Mouse (Mus musculus) limb, embryonic 11.5 days (tissue): ENCODE data around the gene Cubn. TPM values are rescaled to one million over a fixed set of nuclear protein-coding genes. Genes with fewer than 3 reads are reported as not detected.

ENCODE experiments used
- ATAC-seq: fragments of 200-750 bp; cut with Nextera tagmentation; 2 replicates; pipeline ENCODE4 v1.8.0; 2017; ENCODE audit warnings: low read depth; ENCODE audit not compliant: insufficient number of reproducible peaks, low FRiP score, low TSS enrichment
- DNase-seq: peaks from one replicate; pipeline ENCODE4 v3.0.0-alpha.2; 2015; ENCODE audit warnings: low spot score
- H3K27ac ChIP-seq: fragments of 300-500 bp; sonication (generic); replicated peaks from 2 replicates; pipeline ENCODE4 v1.5.1; 2014; ENCODE audit warnings: low read depth, mild to moderate bottlenecking, low read length
- H3K27me3 ChIP-seq: fragments of 300-500 bp; sonication (generic); 2 replicates; pipeline ENCODE4 v1.6.1; 2014; ENCODE audit warnings: mild to moderate bottlenecking, low read length, mixed read lengths; ENCODE audit not compliant: control insufficient read depth, insufficient read depth
- H3K36me3 ChIP-seq: fragments of 300-500 bp; sonication (generic); 2 replicates; pipeline ENCODE4 v1.6.1; 2014; ENCODE audit warnings: mild to moderate bottlenecking, low read length, moderate library complexity, mixed read lengths; ENCODE audit not compliant: control insufficient read depth, insufficient read depth
- H3K4me1 ChIP-seq: fragments of 300-500 bp; sonication (generic); 2 replicates; pipeline ENCODE4 v1.6.1; 2014; ENCODE audit warnings: low read length, mixed read lengths; ENCODE audit not compliant: control insufficient read depth, insufficient read depth
- H3K4me2 ChIP-seq: fragments of 300-500 bp; sonication (generic); 2 replicates; pipeline ENCODE4 v1.6.1; 2014; ENCODE audit warnings: low read depth, mild to moderate bottlenecking, moderate library complexity; ENCODE audit not compliant: severe bottlenecking
- H3K4me3 ChIP-seq: fragments of 300-500 bp; sonication (generic); 2 replicates; pipeline ENCODE4 v1.5.1; 2014; ENCODE audit warnings: low read depth, low read length
- H3K9ac ChIP-seq: fragments of 300-500 bp; sonication (generic); 2 replicates; pipeline ENCODE4 v1.6.1; 2014; ENCODE audit warnings: mild to moderate bottlenecking, low read length
- H3K9me3 ChIP-seq: fragments of 300-500 bp; sonication (generic); 2 replicates; pipeline ENCODE4 v1.6.1; 2016; ENCODE audit warnings: low read length; ENCODE audit not compliant: control insufficient read depth
- WGBS: fragments of 180-500 bp; shearing (Covaris S2); extraction: QIAGEN DNeasy Blood & Tissue Kit; methylation state at CpG from one replicate; pipeline ENCODE4 v1.1.7; 2014; 5-methylcytosine and 5-hydroxymethylcytosine counted together
- polyA plus RNA-seq: library from polyadenylated mRNA; unstranded; fragments of >200 nt; fragmentation: Nextera tagmentation; extraction: Ambion mirVana; gene quantifications from 2 replicates; pipeline ENCODE4 v1.2.1, GENCODE M21; 2014

The Cubn gene
- 0.03 and 0.06 TPM in 2 replicates for polyA plus RNA-seq

- no peak within 1 kb of the TSS for H3K27ac ChIP-seq
- no peak within 1 kb of the TSS for H3K9ac ChIP-seq
- no peak for ATAC-seq
- no peaks in the 10 kb centered on the region for H3K27me3 ChIP-seq
- WGBS: 56% methylated on average over 8 of the region's 8 CpGs
- no peaks in the 10 kb centered on the region for H3K4me1 ChIP-seq
- no peak within 1 kb of the TSS for H3K4me2 ChIP-seq
- DNase-seq: no peak
- no peaks in the 10 kb centered on the region for H3K9me3 ChIP-seq
- H3K4me3 ChIP-seq: no peak within 1 kb of the TSS
- no peaks in the 10 kb centered on the region for H3K36me3 ChIP-seq
These were observed at the start of gene Cubn for GRCm38 (mm10) chr2:13491734-13492133. Cubn (minus strand) TSS chr2:13491813.

- Histone ChIP-seq H3K9me3 (no peaks in the 10 kb centered on the region), H3K4me2 (no peak overlapping the region), H3K4me1 (no peaks in the 10 kb centered on the region; the same call in 1 of the 2 replicates), H3K36me3 (no peaks in the 10 kb centered on the region), H3K27me3 (no peaks in the 10 kb centered on the region), H3K4me3 (no peak overlapping the region), H3K9ac (no peak overlapping the region), H3K27ac (no peak overlapping the region)
- 95% methylated on average over 1 of the region's 1 CpGs for WGBS
- no peak for ATAC-seq
- DNase-seq: no peak
These were observed 48.2 kb upstream of the Cubn start for GRCm38 (mm10) chr2:13539860-13540259.

GRCm38 (mm10) chr2:13538704-13539377 lies 47.2 kb upstream of the Cubn start:
- DNase-seq (no peak), ATAC-seq (no peak)
- H3K4me2 ChIP-seq: no peak overlapping the region
- H3K9me3 ChIP-seq: no peaks in the 10 kb centered on the region
- H3K27me3 ChIP-seq: no peaks in the 10 kb centered on the region
- WGBS: 80% methylated on average over 6 of the region's 6 CpGs
- no peaks in the 10 kb centered on the region for H3K36me3 ChIP-seq
- H3K4me3 ChIP-seq: no peak overlapping the region
- H3K9ac ChIP-seq: no peak overlapping the region
- H3K4me1 ChIP-seq: no peaks in the 10 kb centered on the region
- H3K27ac ChIP-seq: no peak overlapping the region

DNA sequence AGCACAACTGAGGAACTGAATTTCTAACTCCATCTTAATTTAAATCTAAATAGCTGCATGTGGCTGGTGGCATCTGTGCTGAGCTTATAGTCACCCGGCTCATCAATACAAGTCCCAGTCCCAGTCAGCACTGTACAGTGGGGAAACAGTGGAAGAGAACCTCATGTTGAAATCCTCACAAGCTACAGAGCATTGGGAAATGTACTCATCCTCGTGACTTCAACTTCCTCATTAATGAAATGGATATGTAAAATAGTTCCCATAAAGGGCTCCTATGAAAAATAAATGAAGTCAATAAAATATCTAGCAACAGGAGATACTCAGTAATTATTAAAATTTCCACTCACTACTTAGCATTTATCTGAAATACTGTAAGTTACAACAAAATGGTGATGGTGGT lies 46.6 kb upstream of the Cubn start:
- WGBS: 89% methylated on average over 2 of the region's 2 CpGs
- H3K4me2 ChIP-seq: no peak overlapping the region
- no peak for DNase-seq
- H3K27ac ChIP-seq: no peak overlapping the region
- no peak for ATAC-seq
- no peaks in the 10 kb centered on the region for H3K27me3 ChIP-seq
- H3K9ac ChIP-seq: no peak overlapping the region
- H3K4me1 ChIP-seq: no peaks in the 10 kb centered on the region
- H3K36me3 ChIP-seq: no peaks in the 10 kb centered on the region
- no peaks in the 10 kb centered on the region for H3K9me3 ChIP-seq
- H3K4me3 ChIP-seq: no peak overlapping the region

- Histone ChIP-seq H3K27me3 (no peaks in the 10 kb centered on the region), H3K9ac (no peak overlapping the region), H3K4me3 (no peak overlapping the region), H3K9me3 (no peaks in the 10 kb centered on the region), H3K4me1 (no peaks in the 10 kb centered on the region), H3K4me2 (no peak overlapping the region), H3K27ac (no peak overlapping the region), H3K36me3 (no peaks in the 10 kb centered on the region)
- 13% methylated on average over 2 of the region's 2 CpGs for WGBS
- no peak for DNase-seq
- ATAC-seq: no peak
These were observed 46.1 kb upstream of the Cubn start for GRCm38 (mm10) chr2:13537733-13538132.

GRCm38 (mm10) chr2:13536747-13537146 lies 45.1 kb upstream of the Cubn start:
- Histone ChIP-seq H3K4me1 (no peaks in the 10 kb centered on the region), H3K27me3 (no peaks in the 10 kb centered on the region), H3K4me2 (no peak overlapping the region), H3K9ac (no peak overlapping the region), H3K36me3 (no peaks in the 10 kb centered on the region), H3K4me3 (no peak overlapping the region), H3K27ac (no peak overlapping the region), H3K9me3 (no peaks in the 10 kb centered on the region)
- no peak for DNase-seq
- no peak for ATAC-seq

DNA sequence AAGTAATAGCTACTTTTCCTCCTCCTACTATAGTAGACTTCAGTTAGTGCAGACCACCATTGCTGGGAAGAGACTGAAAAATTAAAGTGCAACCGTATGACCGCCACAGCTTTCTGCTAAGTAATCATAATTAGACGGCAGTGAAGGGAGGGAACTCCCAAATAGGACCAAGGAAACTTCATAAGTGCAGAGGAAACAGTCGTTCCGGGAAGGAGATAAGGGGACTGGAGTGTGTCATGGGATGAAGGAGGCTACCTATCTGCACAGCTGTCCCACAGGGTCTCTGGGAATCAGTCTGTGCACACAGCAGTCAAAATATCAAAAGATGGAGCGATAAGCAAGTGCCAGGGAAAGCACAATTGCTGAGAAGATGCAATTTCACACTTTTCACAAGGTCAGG lies 39.0 kb upstream of the Cubn start:
- H3K4me3 ChIP-seq: no peak overlapping the region
- no peak overlapping the region for H3K27ac ChIP-seq
- no peak overlapping the region for H3K9ac ChIP-seq
- no peaks in the 10 kb centered on the region for H3K27me3 ChIP-seq
- 88% methylated on average over 6 of the region's 6 CpGs for WGBS
- no peaks in the 10 kb centered on the region for H3K36me3 ChIP-seq
- DNase-seq (no peak), ATAC-seq (no peak)
- no peaks in the 10 kb centered on the region for H3K4me1 ChIP-seq
- H3K9me3 ChIP-seq: no peaks in the 10 kb centered on the region
- no peak overlapping the region for H3K4me2 ChIP-seq

GRCm38 (mm10) chr2:13529253-13529933 lies 37.8 kb upstream of the Cubn start:
- Histone ChIP-seq H3K27ac (no peak overlapping the region), H3K4me3 (no peak overlapping the region), H3K4me2 (no peak overlapping the region), H3K36me3 (no peaks in the 10 kb centered on the region), H3K4me1 (no peaks in the 10 kb centered on the region), H3K9me3 (no peaks in the 10 kb centered on the region), H3K9ac (no peak overlapping the region), H3K27me3 (no peaks in the 10 kb centered on the region)
- DNase-seq (no peak), ATAC-seq (no peak)
- WGBS: 89% methylated on average over 3 of the region's 3 CpGs
